Mouse (Mus musculus) layer of hippocampus, adult 11-12 months (tissue): ENCODE results near the gene Tm4sf4.

Experiments
- DNase-seq: peaks from one replicate; pipeline ENCODE4 v3.0.0; 2022; ENCODE audit warnings: low spot score

Gene Tm4sf4

GRCm38 (mm10) chr3:57474421-57474820 is 49.3 kb downstream of the Tm4sf4 start:
- DNase-seq = no peak

GRCm38 (mm10) chr3:57480640-57481039 is 55.5 kb downstream of the Tm4sf4 start:
- DNase-seq = no peak

DNA sequence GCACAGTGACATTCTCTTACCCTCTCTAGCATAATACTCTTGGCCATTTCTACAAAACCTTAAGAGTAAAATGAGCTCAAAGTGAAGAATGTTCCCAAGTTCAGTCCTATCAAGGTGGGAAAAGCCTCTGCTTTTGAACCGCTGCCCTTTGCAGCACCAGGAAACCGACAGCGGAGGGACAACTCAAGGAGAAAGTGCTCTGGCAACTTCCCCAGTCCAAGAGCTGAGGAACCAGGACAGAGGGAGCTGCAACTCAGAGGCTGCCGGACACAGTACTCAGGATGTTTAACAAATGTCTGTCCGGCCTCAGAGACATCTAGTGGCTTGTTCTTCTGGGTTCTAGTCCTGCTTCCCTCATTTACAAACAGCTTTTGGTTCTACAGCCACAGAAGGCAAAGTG is 56.9 kb downstream of the Tm4sf4 start:
- DNase-seq = no peak

- no peak for DNase-seq
Measured at GRCm38 (mm10) chr3:57486068-57486467, 61.0 kb downstream of the Tm4sf4 start.

DNA sequence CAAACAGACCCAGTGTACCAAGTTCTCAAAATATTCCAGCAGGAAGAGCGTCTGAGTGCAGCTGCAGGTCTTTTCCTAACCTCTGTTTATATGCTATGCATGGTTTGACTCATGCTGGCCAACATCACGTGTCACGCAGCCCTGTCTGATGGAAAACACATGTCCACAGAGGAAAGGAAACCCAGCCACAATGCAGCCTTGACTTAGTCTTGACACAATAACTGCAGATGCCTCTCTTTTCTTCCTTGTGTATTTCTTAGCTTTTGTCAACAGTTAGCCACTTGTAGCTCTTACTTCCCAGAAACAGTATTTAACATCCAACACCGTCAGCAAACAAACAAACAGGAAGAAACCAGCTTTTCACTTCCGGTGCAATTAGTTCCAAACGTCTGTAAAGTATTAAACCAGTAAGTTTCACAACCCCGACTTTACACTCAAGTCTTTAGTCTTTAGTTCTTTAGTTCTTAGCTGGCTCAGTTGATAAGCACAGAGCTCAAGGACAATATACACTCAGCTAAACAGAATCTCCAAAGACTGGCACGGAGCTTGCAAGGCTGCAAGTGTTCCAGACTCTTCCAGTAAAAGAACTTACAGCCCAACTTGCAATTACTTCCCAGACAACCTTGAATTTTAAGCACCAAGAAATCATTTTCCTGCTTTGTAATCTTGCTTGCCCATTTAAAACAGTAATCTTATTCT is 62.5 kb downstream of the Tm4sf4 start:
- no peak for DNase-seq
